Mouse (Mus musculus) urinary bladder, postnatal 36 days (tissue): ENCODE measurements around the gene Man1b1.

Experiments
- DNase-seq, 2 experiments: peaks; one replicate each; pipeline ENCODE4 v3.0.0; 2022; ENCODE audit warnings: low spot score in 2 of 2, mixed read lengths in 1 of 2

The Man1b1 gene

DNA sequence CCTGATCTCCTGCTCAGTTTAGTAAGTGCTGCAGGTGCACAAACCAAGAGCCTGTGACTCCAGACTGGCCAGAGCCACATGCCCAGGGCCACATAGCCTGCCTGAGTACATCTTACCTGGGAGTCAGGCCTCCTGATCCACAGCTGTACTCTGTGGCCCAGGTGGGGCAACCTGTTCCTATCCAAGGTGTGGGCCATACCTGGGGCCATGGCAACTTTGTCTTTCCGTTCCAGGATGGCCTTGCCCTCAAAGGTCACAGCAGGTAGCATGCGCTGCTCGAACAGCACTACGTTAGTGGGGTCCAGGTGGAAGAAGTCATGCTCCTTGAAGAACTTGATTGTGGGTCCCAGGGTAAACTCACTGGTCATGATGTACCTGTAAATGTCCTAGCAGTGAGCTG, 32.2 kb downstream of the Man1b1 start:
- DNase-seq, result no peak

DNA sequence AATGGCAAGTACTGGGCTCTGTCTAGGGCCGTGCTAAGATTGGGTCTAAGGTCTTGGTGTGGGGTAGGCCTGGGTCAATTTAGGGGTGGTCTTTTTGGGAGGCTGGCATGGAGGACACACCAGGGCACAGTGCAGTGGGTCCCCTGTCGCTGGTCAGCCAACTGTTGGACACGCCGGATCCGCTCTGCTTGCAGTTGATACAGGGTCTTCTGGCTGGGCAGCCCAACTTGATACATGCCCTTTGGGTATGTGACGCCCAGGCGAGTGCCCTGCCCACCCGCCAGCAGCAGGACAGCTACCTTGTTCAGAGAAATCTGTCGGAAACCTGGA, 32.6 kb downstream of the Man1b1 start:
- no peak for DNase-seq

DNA sequence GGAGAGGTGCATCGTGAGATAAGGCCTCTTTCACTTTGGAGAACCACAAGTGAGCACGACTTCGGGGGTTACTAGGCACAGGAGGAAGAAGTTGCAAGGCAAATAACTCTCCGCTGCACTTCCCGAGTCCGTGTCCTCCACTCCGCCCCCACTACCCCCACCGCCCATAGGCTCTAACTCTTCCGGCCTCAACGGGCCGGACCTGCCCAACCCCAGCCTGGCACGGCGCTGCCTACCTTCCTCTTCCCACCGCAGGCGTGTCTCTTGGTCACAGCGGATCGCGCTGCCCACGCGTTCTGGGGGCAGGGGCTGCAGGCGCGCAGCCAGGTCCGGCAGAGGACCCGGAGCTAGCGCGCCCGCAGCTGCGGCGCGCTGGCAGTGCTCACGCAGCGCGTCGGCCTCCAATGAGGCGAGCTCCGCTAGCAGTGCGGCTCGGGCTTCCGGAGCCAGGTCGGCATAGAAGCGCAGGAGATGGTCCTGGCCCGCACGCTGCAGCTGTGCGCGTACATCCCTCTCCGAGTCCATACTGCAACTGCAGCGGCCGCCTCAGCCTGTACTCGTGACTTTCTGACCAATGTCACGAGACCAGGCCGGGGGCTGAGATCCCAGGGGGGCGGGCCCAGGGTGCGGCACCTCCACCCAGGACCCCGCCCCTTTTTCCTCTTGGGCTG, 33.1 kb downstream of the Man1b1 start, which contains the start of gene Uap1l1:
Uap1l1 (minus strand) TSS at position 592 of the 671 bp plus-strand sequence.
- DNase-seq, result peak; percentile 74 to 85

DNA sequence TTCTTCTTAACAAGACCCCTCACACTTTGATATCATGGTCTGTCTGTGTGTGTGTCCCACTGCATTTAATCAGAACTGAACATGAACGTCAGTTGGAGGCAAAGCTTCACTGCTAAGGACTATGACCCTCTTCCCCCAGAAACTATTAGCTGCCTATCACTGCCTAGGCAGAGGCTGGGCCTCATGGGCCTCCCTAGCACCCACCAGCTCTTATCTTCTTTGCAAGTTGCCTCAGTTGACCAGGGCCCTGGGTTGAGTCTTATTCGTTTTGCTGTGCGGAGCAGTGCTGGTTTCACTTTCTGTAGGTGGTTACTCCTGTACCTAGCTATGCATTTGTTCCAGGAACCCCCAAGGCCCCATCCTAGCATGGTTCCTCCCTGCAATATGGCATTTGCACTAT, 37.9 kb downstream of the Man1b1 start:
- DNase-seq, result no peak

DNA sequence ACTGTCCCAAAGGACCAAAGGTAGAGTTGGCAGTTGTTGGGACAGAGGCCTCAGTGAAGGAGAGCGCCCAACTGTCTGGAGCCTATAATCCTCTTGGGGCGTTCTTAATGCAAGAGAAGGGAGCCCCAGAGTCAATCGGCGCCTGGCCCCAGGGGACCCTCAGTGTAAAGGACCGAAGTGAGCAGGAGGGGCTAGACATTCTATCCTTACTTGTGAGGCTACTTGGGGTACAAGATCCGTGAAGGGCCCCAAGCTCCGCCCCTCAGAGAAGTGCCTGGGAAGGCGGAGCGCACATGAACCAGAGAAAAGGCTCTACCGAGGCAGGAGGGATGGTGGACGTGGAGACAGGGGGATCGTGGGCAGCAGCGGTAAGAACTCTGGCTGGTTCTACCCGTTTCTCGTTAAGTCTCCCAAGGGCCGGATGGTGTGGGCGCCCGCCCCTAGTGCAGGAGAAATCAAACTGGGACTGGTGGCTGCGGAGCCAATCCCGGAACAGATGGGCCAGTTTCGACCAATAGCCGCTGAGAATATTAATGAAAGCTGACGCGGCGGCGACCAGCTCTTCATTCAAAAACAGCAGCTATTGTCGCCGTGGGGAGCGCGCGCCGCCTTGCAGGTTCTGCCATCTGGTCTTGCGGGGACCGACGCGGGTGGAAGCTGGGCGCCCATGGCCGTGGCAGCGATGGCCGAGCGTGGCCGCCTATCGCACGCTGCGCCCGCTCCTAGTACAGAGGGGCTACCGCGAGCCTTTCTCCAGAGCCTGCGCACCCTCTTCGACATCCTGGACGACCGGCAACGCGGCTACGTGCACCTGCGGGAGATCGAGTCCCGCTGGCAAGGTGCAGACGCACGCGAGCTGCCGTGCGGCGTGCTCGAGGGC, 39.9 kb downstream of the Man1b1 start, which contains the start of gene Sapcd2:
Sapcd2 (plus strand) TSS at position 558 of the 880 bp plus-strand sequence.
- peak; percentile 75 to 86 for DNase-seq

DNA sequence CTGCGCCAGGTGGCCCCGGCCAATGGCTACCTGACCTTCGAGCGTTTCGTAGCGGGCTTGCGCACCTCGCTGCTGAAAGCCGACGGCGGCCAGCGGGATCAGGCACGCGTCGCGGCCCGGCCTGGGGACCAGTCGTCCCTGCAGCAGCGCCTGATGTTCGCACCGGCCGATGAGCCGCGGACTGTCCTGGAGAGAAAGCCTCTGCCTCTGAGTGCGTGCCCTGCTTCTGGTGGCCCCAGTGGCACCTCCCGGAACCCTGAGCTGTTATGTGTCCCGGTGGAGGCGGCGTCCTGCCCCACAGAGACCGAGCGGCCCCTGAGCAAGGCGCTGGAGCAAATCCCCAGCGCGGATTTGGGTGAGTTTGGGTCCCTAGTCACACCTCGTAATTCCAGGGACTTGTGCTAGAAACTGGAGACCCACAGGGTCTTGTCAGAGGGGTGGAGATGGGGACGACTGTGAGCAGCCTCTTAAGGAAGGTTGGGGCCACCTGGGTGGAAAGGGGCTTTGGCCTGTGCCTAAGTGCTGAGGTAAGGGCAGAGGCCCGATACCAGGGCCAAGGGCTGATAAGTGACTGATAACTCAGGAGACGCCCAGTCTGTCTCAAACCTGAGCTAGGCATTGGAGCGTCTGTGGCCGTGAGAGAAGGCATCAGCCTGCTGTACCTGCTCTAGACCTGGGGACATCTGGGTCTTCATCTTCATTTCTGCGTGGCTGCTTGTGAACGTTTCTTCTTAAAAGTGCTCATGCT, 40.7 kb downstream of the Man1b1 start:
- no peak for DNase-seq

DNA sequence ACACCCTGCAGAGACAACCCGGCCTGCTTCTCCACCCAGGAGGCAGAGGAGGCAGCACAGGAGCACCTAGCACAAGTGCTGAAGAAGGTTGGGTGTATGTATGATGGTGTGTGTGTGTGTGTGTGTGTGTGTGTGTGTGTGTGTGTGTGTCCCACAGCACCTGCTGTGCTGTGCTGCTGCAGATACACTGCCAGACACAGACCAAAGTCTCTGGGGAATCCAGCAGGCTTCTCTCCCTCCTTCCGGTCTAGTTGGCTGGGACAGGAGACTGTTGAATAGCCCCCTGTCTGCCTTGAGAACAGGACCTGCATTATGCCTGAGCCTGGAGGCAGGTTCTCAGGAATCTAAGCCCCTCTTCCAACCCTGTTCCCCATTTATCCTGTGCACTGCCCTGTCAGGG, 41.3 kb downstream of the Man1b1 start:
- DNase-seq, result no peak

DNA sequence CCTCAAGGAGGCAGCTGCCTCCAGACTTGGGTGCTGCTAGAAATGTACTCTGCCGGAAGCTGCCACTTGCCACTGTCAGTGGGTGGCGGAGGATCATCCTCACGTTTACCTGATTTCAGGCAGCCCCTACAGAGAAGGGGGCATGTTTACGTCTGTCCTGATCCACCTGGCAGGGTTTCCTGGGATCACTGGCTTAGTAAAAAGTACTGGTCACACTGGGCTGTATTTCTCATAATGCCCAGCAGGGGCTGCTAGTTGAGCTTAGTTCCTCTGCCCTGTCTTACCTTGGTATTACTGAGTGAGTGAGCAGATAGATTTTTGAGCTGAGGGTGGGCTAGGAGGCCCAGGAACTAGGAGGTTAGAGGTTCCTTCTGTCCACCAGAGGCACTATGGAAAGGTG, 44.5 kb downstream of the Man1b1 start:
- DNase-seq, result peak in 1 of 2 experiments; percentile 57

DNA sequence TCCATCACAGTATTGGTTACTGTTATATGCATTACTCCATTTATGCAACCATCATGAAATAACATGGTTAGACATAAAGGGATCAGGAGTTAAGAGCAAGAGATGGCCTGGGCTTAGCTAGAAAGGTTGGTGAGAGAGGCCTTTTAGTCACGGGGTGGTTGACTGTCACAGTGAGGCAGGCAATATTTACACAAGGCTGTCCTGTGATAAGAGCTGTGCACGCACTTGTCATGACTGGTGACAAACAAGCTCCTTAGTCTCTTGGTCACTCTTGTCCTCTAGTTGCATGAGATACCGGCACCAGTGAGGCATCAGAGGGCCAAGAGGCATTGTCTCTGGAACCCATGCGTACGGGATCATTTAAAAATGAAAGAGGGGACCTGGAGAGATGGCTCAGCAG, 52.4 kb downstream of the Man1b1 start:
- DNase-seq, result no peak

DNA sequence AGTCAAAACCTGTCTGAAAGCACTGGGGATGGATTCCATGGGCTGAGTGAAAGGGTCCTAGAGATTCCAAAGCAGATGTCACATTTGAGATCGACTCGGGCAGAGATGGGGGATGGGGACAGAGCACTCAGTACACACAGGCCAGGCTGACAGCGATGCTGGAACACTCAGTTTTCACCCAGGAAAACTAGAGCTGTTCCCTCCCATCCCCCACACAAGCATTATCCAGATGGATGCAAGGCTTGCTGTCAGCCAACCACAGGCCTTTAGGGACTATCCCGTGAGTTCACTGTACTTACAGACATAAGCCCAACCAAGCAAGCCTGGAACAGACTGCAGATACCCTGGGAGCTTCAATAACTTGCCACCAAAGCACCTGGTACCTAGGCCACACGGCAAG, 59.1 kb downstream of the Man1b1 start:
- DNase-seq, result no peak

DNA sequence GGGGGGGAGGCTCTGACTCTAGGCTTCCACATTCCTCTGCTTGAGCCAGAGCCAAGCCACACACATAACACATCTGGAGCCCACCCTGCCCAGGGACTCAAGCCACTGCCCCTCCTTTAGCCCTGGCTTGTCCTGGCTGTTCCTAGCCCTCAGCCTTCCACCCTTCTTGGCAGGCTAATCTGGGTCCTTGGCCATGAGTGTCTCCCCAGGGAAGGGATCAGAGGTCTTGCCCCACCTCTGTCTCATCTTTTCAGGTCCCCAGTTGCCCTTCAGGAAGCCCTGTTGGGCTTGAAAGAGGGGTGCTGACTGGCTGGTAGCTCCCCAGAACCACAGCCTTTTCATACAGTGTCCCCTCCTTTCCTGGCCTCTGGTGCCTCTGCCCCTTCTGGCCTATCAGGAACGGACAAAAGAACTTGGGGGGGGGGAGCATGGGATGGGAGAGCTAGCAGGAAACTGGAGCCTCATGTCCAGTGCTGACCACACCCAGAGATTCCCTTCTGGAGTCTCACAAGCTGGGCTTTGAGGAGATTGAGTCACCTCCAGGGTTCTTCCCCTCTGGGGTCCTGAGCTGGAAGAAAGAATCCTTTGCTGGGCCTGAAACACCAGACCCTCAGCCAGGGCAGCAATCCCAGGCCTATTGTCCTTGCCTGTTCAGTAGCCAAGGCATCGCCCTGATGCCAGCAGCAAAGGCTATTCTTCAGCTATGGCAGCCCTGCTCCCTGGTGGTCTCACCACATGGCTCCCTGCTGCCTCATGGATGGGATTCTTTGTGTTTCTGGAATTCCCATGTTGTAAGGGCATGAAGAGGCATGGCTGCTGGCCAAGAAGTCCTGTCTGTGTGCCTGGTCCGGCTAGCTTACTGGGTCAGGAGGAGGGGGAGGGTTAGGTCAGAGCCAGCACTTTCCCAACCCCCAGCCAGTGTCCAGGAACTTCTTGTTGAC, 62.4 kb downstream of the Man1b1 start:
- DNase-seq, result peak; percentile 24 to 40

DNA sequence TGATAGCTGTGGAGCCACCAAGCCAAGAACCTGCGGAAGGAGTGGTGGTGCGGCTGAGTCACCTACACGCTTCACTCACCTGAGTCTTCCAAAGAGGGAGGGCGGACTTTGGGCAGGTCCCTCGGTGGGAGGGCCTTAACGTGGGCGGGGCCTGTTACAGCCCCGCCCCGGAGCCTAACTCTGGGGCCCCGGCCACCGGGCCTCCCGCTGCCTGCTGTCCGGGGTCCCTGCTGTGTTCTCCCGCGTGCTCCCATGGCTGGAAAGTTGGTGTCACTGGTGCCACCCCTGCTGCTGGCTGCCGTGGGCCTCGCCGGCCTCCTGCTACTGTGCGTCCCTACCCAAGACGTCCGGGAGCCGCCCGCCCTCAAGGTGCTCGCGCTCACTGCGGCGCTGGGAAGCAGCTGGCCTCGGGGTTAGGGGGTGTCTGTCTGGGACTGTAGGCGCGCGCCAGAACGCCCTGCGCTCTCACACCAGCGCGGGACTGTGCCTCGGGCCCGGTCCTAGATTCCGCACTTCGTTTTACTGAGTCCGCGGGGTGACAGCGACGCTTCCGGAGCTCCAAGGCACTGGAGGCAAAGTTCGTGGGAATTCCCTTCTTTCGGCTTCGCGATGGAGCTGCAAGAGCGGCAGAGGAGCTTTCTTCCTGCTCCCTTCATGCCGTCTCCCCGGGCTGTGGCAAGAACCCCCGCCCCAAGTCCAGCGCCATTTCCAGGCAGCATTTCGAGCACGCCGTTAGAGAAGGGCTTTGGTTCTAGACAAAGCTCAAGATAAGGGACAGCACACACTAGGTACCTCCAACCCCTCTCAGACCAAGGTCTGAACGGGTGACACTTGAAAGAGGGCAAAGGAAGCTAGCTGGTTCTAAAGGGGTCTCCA, 63.8 kb downstream of the Man1b1 start, which contains the start of gene Entpd2:
Entpd2 (plus strand) TSS at position 154 of the 876 bp plus-strand sequence.
- DNase-seq, result peak; percentile 49 to 51

DNA sequence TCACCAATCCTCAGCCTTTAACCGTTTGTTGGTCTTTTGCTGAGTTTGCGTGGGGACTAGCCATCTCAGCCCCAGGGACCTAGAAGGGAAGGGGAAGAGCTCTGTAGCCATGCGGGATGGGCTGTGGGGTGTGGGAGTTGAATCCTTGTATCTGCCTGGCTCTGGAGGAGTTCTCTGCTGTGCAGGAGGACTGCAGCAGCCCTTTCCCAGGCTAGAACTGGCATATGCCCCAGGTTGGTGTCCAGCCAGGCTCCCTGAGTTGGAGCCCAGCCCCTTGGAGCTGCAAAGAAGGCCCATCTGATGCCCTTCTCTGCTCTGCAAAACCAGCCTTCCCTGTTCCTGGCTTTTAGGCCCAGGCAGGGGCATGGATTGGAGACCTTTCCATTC, 64.5 kb downstream of the Man1b1 start:
- peak in 1 of 2 experiments; percentile 45 for DNase-seq

DNA sequence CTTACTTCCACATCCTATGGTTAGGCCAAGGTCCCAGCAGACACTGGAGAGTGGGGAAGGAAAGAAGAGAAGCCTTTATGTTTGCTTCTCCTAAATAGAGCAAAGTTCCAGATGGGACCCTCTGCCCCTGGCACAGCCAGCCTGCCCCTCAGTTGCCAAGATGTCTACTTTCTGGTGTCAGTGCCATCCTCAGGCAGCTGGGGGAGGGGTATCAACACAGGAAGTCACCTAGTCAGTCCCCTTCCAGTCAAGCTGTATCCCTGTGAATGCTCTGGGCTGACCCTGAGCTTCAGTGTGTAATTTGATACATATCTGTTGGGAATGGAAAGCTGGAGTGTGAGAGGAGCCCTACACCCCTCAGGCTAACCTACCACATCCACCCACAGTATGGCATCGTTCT, 64.9 kb downstream of the Man1b1 start:
- no peak for DNase-seq

DNA sequence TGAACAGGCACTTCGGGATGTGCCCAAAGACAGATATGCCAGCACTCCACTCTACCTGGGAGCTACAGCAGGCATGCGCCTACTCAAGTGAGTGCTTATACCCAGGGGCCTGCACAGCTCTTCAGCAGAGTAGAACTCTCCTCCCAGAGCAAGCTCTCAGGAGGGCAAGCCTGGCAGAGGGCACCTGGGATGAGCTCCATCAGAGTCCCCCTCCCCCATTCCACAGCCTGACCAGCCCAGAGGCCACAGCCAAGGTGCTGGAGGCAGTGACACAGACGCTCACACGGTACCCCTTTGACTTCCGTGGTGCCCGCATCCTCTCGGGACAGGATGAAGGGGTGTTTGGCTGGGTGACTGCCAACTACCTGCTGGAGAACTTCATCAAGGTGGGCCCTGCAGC, 65.9 kb downstream of the Man1b1 start:
- DNase-seq, result no peak

DNA sequence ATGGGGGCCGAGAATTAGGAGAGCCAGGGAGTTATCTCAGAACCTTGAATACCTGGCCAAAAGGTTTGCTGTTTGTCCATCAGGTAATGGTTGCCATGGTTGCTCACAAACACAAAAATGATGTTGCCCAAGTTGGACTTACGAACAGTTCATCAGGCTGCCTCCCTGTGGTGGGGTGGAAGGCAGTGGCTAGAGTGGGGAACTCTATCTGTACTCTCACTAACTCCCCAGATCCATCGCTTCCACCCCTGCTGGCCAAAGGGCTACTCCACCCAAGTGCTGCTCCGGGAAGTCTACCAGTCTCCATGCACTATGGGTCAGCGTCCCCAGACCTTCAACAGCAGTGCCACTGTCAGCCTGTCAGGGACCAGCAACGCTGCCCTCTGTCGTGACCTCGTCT, 66.9 kb downstream of the Man1b1 start, which contains the start of gene Npdc1:
Npdc1 (plus strand) TSS at position 301 of the 400 bp plus-strand sequence.
- DNase-seq, result no peak

DNA sequence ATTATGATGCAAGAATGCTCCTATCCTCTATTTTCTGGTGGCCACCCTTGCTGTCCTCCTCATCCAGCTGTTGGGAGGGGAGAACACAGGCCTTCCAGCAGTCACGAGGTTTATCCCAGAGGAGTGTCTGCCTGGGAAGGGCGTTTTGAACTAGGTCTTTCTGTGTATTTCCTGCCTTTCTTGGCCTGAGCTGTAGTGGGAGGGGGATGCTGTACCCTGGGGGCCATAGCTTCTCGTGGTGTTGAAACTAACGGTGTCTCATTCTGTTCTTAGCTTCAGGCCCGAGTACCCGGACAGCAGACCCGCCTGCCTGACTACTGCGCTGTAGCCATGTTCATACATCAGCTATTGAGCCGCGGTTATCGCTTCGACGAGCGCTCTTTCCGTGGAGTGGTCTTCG, 68.2 kb downstream of the Man1b1 start:
- peak in 1 of 2 experiments; percentile 53 for DNase-seq

DNA sequence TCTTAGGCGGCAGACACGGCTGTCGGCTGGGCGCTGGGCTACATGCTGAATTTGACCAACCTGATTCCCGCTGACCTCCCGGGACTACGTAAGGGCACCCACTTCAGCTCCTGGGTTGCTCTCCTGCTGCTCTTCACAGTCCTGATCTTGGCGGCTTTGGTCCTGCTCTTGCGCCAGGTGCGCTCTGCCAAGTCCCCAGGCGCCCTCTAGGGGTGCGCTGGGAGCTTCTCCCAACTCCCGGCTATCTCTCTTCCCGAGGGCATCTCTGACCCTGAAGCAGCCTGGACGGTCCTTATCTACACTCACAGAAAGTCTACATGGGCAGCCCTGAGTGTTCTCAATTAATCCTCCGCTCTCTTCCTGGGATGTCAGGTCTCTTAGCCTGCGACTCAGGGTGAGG, 68.6 kb downstream of the Man1b1 start:
- DNase-seq, result peak; percentile 47 to 68
